Mouse (Mus musculus) brain, adult 2 months (tissue): ENCODE data around the gene Med12l.

Source experiments
- DNase-seq: peaks from one replicate; pipeline ENCODE4 v3.0.0; 2011; ENCODE audit warnings: low read depth, low spot score

The Med12l gene

GRCm38 (mm10) chr3:59305518-59305917 lies 299.9 kb downstream of the Med12l start:
- no peak for DNase-seq

GRCm38 (mm10) chr3:59312610-59313009 lies 307.0 kb downstream of the Med12l start:
- peak; percentile 90 for DNase-seq

- DNase-seq = no peak
These were observed 310.5 kb downstream of the Med12l start for GRCm38 (mm10) chr3:59316077-59316476.

GRCm38 (mm10) chr3:59321278-59321876 lies 315.8 kb downstream of the Med12l start:
- DNase-seq = peak; percentile 80

GRCm38 (mm10) chr3:59328526-59328925 lies 322.9 kb downstream of the Med12l start:
- DNase-seq = no peak

GRCm38 (mm10) chr3:59341647-59342427 lies 336.2 kb downstream of the Med12l start:
- DNase-seq = no peak

GRCm38 (mm10) chr3:59343026-59343425 lies 337.4 kb downstream of the Med12l start:
- DNase-seq = peak; percentile 81

- DNase-seq = peak; percentile 41
These were observed 338.7 kb downstream of the Med12l start, which contains the start of gene Igsf10 for GRCm38 (mm10) chr3:59344065-59344905. Igsf10 (minus strand) TSS chr3:59344394.

GRCm38 (mm10) chr3:59351768-59352167 lies 346.1 kb downstream of the Med12l start:
- no peak for DNase-seq

GRCm38 (mm10) chr3:59354156-59354555 lies 348.5 kb downstream of the Med12l start:
- DNase-seq = no peak

- no peak for DNase-seq
These were observed 354.5 kb downstream of the Med12l start for GRCm38 (mm10) chr3:59360102-59360501.

GRCm38 (mm10) chr3:59361895-59362294 lies 356.3 kb downstream of the Med12l start:
- DNase-seq = no peak
